Mouse (Mus musculus) kidney, postnatal 0 days (tissue): ENCODE results near the gene Lsamp. TPM values are rescaled to one million over a fixed set of nuclear protein-coding genes. Genes with fewer than 3 reads are reported as not detected.
"Not testable (repeated sequence)": the region's sequence is repeated elsewhere in the genome, so short reads cannot be mapped to it uniquely, and the experiment has no call there.

Source experiments
- ATAC-seq: fragments of 200-750 bp; cut with Nextera tagmentation; replicated peaks from 2 replicates; pipeline ENCODE4 v1.8.0; 2017; ENCODE audit warnings: low read depth, moderate number of reproducible peaks, moderate TSS enrichment, moderate library complexity; ENCODE audit not compliant: low FRiP score
- DNase-seq: peaks from one replicate; pipeline ENCODE4 v3.0.0-alpha.2; 2016; ENCODE audit warnings: low spot score
- H3K27ac ChIP-seq: fragments of 300-500 bp; sonication (generic); 2 replicates; pipeline ENCODE4 v1.5.1; 2014; ENCODE audit warnings: mild to moderate bottlenecking
- H3K27me3 ChIP-seq: fragments of 300-500 bp; sonication (generic); 2 replicates; pipeline ENCODE4 v1.6.1; 2014; ENCODE audit warnings: low read length, mixed read lengths; ENCODE audit not compliant: insufficient read depth
- H3K36me3 ChIP-seq: fragments of 300-500 bp; sonication (generic); 2 replicates; pipeline ENCODE4 v1.6.1; 2014; ENCODE audit warnings: low read length, mixed read lengths; ENCODE audit not compliant: insufficient read depth
- H3K4me1 ChIP-seq: fragments of 300-500 bp; sonication (generic); replicated peaks from 2 replicates; pipeline ENCODE4 v1.6.1; 2014; ENCODE audit warnings: antibody characterized with exemption, low read length, mixed read lengths; ENCODE audit not compliant: insufficient read depth
- H3K4me2 ChIP-seq: fragments of 300-500 bp; sonication (generic); 2 replicates; pipeline ENCODE4 v1.6.1; 2014; ENCODE audit warnings: mild to moderate bottlenecking, low read length, moderate library complexity, mixed read lengths
- H3K4me3 ChIP-seq: fragments of 300-500 bp; sonication (generic); replicated peaks from 2 replicates; pipeline ENCODE4 v1.5.1; 2014; ENCODE audit warnings: low read depth, low read length
- H3K9ac ChIP-seq: fragments of 300-500 bp; sonication (generic); 2 replicates; pipeline ENCODE4 v1.6.1; 2014; ENCODE audit warnings: low read depth, low read length
- H3K9me3 ChIP-seq: fragments of 300-500 bp; sonication (generic); replicated peaks from 2 replicates; pipeline ENCODE4 v1.6.1; 2016; ENCODE audit warnings: low read length, inconsistent platforms, mixed read lengths
- CTCF ChIP-seq: IDR thresholded peaks from 2 replicates; pipeline ENCODE4 v1.5.1; 2016; ENCODE audit warnings: antibody characterized with exemption, low read depth, mild to moderate bottlenecking, moderate library complexity
- WGBS: fragments of 180-500 bp; shearing (Covaris S2); extraction: QIAGEN DNeasy Blood & Tissue Kit; methylation state at CpG from one replicate; pipeline ENCODE4 v1.1.7; 2014; 5-methylcytosine and 5-hydroxymethylcytosine counted together
- polyA plus RNA-seq: library from polyadenylated mRNA; unstranded; fragments of >200 nt; fragmentation: Nextera tagmentation; extraction: Ambion mirVana; gene quantifications from 2 replicates; pipeline ENCODE4 v1.2.1, GENCODE M21; 2015

The Lsamp gene
- polyA plus RNA-seq, 1 experiment from 2014 or later = 2.7 TPM

DNA sequence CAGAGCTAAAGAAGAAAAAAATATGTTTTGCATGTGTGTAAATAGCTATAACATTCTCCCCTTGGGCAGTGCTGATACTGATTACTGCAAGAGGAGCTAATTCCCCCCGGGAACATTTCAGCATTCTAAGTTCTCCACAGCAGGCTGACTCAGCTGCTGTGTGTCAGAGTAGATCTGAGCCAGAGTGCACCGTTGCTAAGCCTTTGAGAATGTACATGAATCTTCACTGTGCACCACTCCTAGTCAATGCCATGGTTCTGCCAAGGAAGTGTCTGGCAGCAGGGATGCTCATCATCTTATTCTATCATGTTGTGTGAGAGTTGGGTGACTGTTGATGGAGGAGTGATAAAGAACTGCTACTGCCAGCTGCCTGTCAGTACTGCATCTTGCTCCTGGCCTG lies 1985.1 kb downstream of the Lsamp start:
- WGBS = 63% methylated on average over 2 of the region's 2 CpGs
- DNase-seq = no peak

DNA sequence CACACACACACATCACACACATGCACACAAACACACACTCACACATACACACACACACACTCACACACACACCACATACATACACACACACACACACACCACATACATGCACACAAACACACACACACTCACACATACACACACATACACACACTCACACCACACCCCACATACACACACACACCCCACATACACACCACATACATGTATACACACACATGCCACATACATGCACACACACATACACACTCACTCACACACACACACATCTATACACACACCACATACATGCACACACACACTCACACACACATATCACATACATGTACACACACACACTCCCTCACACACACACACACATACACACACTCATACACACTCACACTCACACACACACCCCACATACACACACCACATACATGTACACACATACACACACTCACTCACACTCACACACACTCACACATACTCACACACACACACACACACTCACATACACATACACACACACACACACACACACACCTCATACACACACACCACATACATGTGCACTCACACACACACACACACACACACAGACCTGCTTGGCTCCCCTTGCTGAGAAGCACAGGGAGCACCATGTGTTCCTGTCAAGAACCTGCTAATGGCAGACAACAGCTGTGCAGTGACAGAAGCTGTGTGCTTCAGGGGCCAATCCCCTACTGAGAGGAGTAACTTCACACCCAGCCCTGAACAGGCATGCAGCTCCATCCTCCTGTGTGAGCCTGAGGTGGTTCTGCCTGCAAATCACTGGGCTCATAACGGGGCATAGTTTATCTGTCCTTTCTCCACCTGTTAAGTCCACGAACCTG lies 1990.9 kb downstream of the Lsamp start:
- Histone ChIP-seq H3K9me3 (no peaks in the 10 kb centered on the region), H3K36me3 (no peaks in the 10 kb centered on the region), H3K4me1 (no peaks in the 10 kb centered on the region), H3K27me3 (no peaks in the 10 kb centered on the region), H3K4me3 (no peak overlapping the region), H3K27ac (no peak overlapping the region), H3K9ac (no peak overlapping the region), H3K4me2 (no peak overlapping the region)
- TF ChIP-seq CTCF = no peak
- ATAC-seq = no peak
- no peak for DNase-seq
- WGBS = 47% methylated on average over 2 of the region's 2 CpGs

More for the DNA sequence above, 1985.1 kb downstream of the Lsamp start:
- no peaks in the 10 kb centered on the region for H3K27me3 ChIP-seq
- H3K9me3 ChIP-seq = no peaks in the 10 kb centered on the region
- H3K36me3 ChIP-seq = no peaks in the 10 kb centered on the region
- no peak overlapping the region for H3K4me2 ChIP-seq
- TF ChIP-seq CTCF = no peak
- H3K4me3 ChIP-seq = no peak overlapping the region
- no peaks in the 10 kb centered on the region for H3K4me1 ChIP-seq
- no peak overlapping the region for H3K9ac ChIP-seq
- H3K27ac ChIP-seq = no peak overlapping the region
- ATAC-seq = no peak

DNA sequence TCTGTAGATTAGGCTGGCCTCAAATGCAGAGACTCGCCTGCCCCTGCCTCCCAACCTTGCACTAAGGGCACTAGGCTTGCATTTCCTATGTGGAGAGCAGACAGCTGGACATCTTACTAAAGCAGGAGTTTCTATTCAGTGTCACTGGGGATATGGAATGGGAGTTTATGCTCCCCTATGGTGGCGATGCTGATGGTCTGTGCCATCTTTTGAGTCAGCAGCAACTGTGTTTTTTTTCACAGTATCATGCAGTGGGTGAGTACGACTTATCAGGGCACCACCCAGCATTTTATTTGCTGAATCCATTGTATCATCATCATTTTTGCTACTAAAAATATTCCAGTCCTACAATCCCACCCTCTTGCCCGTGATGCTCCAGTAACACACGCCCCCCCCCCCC lies 1992.7 kb downstream of the Lsamp start:
- H3K36me3 ChIP-seq = no peaks in the 10 kb centered on the region
- H3K9ac ChIP-seq = no peak overlapping the region
- no peaks in the 10 kb centered on the region for H3K4me1 ChIP-seq
- ATAC-seq (no peak), DNase-seq (no peak)
- H3K27me3 ChIP-seq = no peaks in the 10 kb centered on the region
- no peak overlapping the region for H3K4me3 ChIP-seq
- 70% methylated on average over 5 of the region's 5 CpGs for WGBS
- H3K9me3 ChIP-seq = no peaks in the 10 kb centered on the region
- no peak for TF ChIP-seq CTCF
- H3K27ac ChIP-seq = no peak overlapping the region
- no peak overlapping the region for H3K4me2 ChIP-seq

DNA sequence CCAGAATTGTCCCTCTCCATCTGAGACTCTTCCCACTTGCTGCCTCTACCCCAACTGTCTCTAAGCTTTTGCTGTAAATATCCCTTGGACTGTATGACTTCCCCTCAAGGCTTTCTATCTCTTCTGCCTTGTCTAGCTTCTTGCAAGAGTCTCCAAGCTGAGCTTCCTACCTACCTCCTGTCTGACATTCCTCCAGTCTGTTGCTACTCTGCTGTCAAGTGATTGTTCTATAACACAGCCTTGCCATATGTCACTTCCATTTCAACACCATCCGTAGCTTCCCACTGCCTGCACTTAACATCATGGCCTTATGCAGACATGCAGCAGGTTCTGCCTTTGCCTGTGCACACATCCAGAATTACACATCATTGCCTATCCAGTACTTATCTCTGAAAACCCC lies 2012.8 kb downstream of the Lsamp start:
- H3K9me3 ChIP-seq = no peaks in the 10 kb centered on the region
- no peak overlapping the region for H3K27ac ChIP-seq
- H3K27me3 ChIP-seq = no peaks in the 10 kb centered on the region
- H3K4me2 ChIP-seq = no peak overlapping the region
- no peak overlapping the region for H3K9ac ChIP-seq
- DNase-seq = no peak
- H3K36me3 ChIP-seq = no peaks in the 10 kb centered on the region
- no peak overlapping the region for H3K4me3 ChIP-seq
- no peak for TF ChIP-seq CTCF
- WGBS = 80% methylated on average over 1 of the region's 1 CpGs
- no peak for ATAC-seq
- H3K4me1 ChIP-seq = no peaks in the 10 kb centered on the region

DNA sequence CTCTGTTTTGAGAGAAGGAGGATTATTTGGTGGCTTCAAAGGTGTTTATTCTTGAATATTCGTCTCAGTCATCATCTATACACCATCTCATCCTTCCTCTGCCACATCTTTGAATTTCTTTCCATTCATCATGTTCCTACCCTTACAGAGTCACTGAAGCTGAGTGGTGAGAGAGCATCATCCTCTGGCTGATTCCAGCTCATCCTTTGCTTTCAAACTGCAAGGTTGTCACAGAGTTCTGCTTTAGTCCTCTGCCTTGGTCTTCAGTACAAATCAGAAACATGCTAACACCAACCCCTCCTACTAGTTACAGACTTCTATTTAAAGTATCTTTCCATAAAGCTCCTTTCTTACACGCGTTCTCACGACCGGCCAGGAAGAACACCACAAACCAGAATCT lies 2018.8 kb downstream of the Lsamp start:
- WGBS = 94% methylated on average over 5 of the region's 5 CpGs
- Histone ChIP-seq H3K4me2 (no peak overlapping the region), H3K27me3 (no peaks in the 10 kb centered on the region), H3K4me1 (no peaks in the 10 kb centered on the region), H3K36me3 (no peaks in the 10 kb centered on the region), H3K4me3 (no peak overlapping the region), H3K9ac (no peak overlapping the region), H3K9me3 (no peaks in the 10 kb centered on the region), H3K27ac (no peak overlapping the region)
- no peak for TF ChIP-seq CTCF
- ATAC-seq = no peak
- DNase-seq = no peak

DNA sequence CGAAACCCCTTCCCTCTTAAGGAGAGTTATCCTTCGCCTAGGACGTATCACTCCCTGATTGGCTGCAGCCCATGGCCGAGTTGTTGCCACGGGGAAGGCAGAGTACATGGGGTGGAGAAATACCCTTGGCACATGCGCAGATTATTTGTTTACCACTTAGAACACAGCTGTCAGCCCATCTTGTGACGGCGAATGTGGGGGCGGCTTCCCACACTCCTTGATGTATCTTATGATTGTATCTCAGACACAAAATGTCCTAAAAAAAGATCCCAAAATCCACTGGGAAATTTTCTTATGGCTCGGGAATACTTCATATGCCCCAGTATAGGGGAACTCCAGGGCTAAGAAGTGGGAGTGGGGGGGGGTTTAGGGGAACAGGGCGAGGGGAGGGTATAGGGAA lies 2019.3 kb downstream of the Lsamp start:
- H3K4me3 ChIP-seq, H3K9ac ChIP-seq, H3K36me3 ChIP-seq, H3K4me1 ChIP-seq, DNase-seq, H3K27me3 ChIP-seq, H3K9me3 ChIP-seq, H3K4me2 ChIP-seq, H3K27ac ChIP-seq, ATAC-seq: not testable (repeated sequence)
- 95% methylated on average over 8 of the region's 11 CpGs for WGBS

DNA sequence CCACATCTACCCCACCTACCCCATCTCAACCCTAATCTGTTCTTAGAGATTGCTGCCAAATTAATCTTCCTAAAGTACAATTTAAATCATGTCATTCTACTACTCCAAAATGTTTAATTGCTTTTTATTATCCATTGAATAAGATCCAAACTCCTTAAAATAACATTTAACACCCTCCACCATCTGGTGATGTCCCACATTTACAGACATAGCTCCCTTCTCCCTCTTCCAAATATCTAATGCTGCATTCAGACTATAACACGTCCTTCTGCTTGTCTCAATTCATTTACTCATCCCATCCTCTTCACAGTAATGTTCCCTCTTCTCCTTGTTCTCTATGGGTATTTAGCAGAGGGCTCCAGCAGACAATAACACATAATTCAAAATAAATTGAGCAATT lies 2020.0 kb downstream of the Lsamp start:
- ATAC-seq = no peak
- Histone ChIP-seq H3K4me3 (no peak overlapping the region), H3K27me3 (no peaks in the 10 kb centered on the region), H3K36me3 (no peaks in the 10 kb centered on the region), H3K9ac (no peak overlapping the region), H3K9me3 (no peaks in the 10 kb centered on the region), H3K4me2 (no peak overlapping the region), H3K4me1 (no peaks in the 10 kb centered on the region), H3K27ac (no peak overlapping the region)
- 74% methylated on average over 1 of the region's 1 CpGs for WGBS
- TF ChIP-seq CTCF = no peak
- DNase-seq = no peak
